In genomic region chr4:137488038-137488437, GRCm38 (mm10) we compare ENCODE assay signal across 10 mouse cellular contexts. TPM values are rescaled to one million over a fixed set of nuclear protein-coding genes. Genes with fewer than 3 reads are reported as not detected.
DNase-seq lines count a peak whose midpoint lies in the region; ATAC-seq and TF ChIP-seq lines count a peak whose summit lies in the region.
"Had no signal": no experiment of that assay in that cellular context is flagged by ENCODE, and none has a peak within 500 bp of the region (broad histone marks: within the 10 kb centered on the region; RNA-seq: fewer than 3 reads in every experiment).

No protein-coding gene starts in this region.

- no peak overlapping the region; the same call in 1 of the 2 replicates for H3K4me2 ChIP-seq in kidney, embryonic 14.5 days (replicated peaks; ENCODE audit: low read depth, low read length)
- peak overlapping the region; percentile 21; the same call in 1 of the 2 replicates for H3K4me2 ChIP-seq in limb, embryonic 12.5 days

- TF ChIP-seq EP300 in ES-Bruce4 (IDR thresholded peaks at IDR 0.05; ENCODE audit: insufficient read depth, low read depth, low read length) = no peak

- no peak for DNase-seq in kidney, adult 18-20 months
- DNase-seq in frontal cortex, postnatal 25 days (ENCODE audit: low spot score in 2 of 2) = no peak
- DNase-seq in thymus, postnatal 0 days (ENCODE audit: low spot score) = no peak
- no peak for DNase-seq in cerebellum, postnatal 14 days

- no peak for TF ChIP-seq POLR2A in ES-Bruce4 (IDR thresholded peaks at IDR 0.05; ENCODE audit: insufficient read depth, low read length)

- H3K9me3 ChIP-seq in kidney, embryonic 14.5 days (ENCODE audit: control insufficient read depth, low read length) = no peaks in the 10 kb centered on the region
- H3K9me3 ChIP-seq in ES-Bruce4 (replicated peaks; ENCODE audit: control insufficient read depth, insufficient read depth, low read length, poor library complexity, severe bottlenecking) = no peaks in the 10 kb centered on the region
- no peaks in the 10 kb centered on the region for H3K9me3 ChIP-seq in limb, embryonic 12.5 days

- H3K9ac ChIP-seq in kidney, embryonic 14.5 days (ENCODE audit: low read depth, low read length) = no peak overlapping the region
- H3K9ac ChIP-seq in ES-Bruce4 (ENCODE audit: low read depth, poor library complexity, severe bottlenecking) = no peak overlapping the region
- no peak overlapping the region for H3K9ac ChIP-seq in limb, embryonic 12.5 days (replicated peaks)

- peak; percentile 24; the same call in 1 of the 2 replicates for ATAC-seq in kidney, embryonic 14.5 days (ENCODE audit: low FRiP score, low TSS enrichment)
- ATAC-seq in limb, embryonic 12.5 days (ENCODE audit: insufficient number of reproducible peaks, insufficient read depth, low FRiP score, low TSS enrichment, low read depth) = no peak
- ATAC-seq: midbrain, embryonic 16.5 days had no signal

- no peaks in the 10 kb centered on the region for H3K36me3 ChIP-seq in kidney, embryonic 14.5 days (ENCODE audit: control insufficient read depth, insufficient read depth, low read length)
- H3K36me3 ChIP-seq in ES-Bruce4 (ENCODE audit: control insufficient read depth, insufficient read depth, low read length, poor library complexity, severe bottlenecking) = peaks cover 3% of the 10 kb centered on the region; the same call in 1 of the 2 replicates
- no peaks in the 10 kb centered on the region for H3K36me3 ChIP-seq in limb, embryonic 12.5 days

- no peak overlapping the region for H3K4me3 ChIP-seq in kidney, embryonic 14.5 days (ENCODE audit: low read length)
- no peak overlapping the region for H3K4me3 ChIP-seq in ES-Bruce4 (ENCODE audit: low read depth, low read length)
- H3K4me3 ChIP-seq in brown adipose tissue, adult 24 weeks (ENCODE audit: insufficient read depth, low read depth, low read length) = peak overlapping the region; percentile 16; the same call in 1 of the 2 replicates
- H3K4me3 ChIP-seq in limb, embryonic 12.5 days (replicated peaks) = no peak overlapping the region

- H3K4me1 ChIP-seq in kidney, embryonic 14.5 days (ENCODE audit: control insufficient read depth, insufficient read depth, low read length) = peaks cover 74% of the 10 kb centered on the region
- H3K4me1 ChIP-seq in ES-Bruce4 (ENCODE audit: control insufficient read depth, insufficient read depth, low read length) = peaks cover 23% of the 10 kb centered on the region
- peaks cover 67% of the 10 kb centered on the region for H3K4me1 ChIP-seq in brown adipose tissue, adult 24 weeks (ENCODE audit: control insufficient read depth, insufficient read depth, insufficient read length, low read length)
- peaks cover 73% of the 10 kb centered on the region for H3K4me1 ChIP-seq in limb, embryonic 12.5 days (replicated peaks)

- WGBS in kidney, embryonic 14.5 days = 14% methylated on average over 11 of the region's 11 CpGs
- WGBS in limb, embryonic 12.5 days = 37% methylated on average over 11 of the region's 11 CpGs

- no peak for TF ChIP-seq CTCF in ES-Bruce4 (IDR thresholded peaks at IDR 0.05; ENCODE audit: low read depth, low read length)

- H3K27ac ChIP-seq in kidney, embryonic 14.5 days (ENCODE audit: low read depth, low read length) = peak overlapping the region; percentile 87
- peak overlapping the region; percentile 4 for H3K27ac ChIP-seq in ES-Bruce4 (ENCODE audit: insufficient read depth, low read length)
- H3K27ac ChIP-seq in brown adipose tissue, adult 24 weeks (replicated peaks; ENCODE audit: low read depth, low read length) = peak overlapping the region; percentile 97
- peak overlapping the region; percentile 79 for H3K27ac ChIP-seq in limb, embryonic 12.5 days

- no peaks in the 10 kb centered on the region for H3K27me3 ChIP-seq in kidney, embryonic 14.5 days (ENCODE audit: control insufficient read depth, insufficient read depth, low read length)
- no peaks in the 10 kb centered on the region for H3K27me3 ChIP-seq in ES-Bruce4 (ENCODE audit: control insufficient read depth, insufficient read depth, low read length, poor library complexity, severe bottlenecking)
- no peaks in the 10 kb centered on the region for H3K27me3 ChIP-seq in limb, embryonic 12.5 days
- H3K27me3 ChIP-seq: Patski had no signal

RNA-seq across cellular contexts. Expression of gene Hspg2, which starts 19.5 kb away (rescaled TPM):
- polyA plus RNA-seq in kidney, embryonic 14.5 days (2014; fragmentation: Nextera tagmentation; extraction: Ambion mirVana) = 39.6 and 56.2 TPM in 2 replicates
- 147 and 184 TPM in 2 replicates for polyA plus RNA-seq in ES-Bruce4 (2011; ENCODE audit: insufficient read depth, insufficient read length, low read depth, missing spikeins)
- polyA plus RNA-seq in brown adipose tissue, adult 24 weeks (2012; ENCODE audit: insufficient read depth, insufficient read length, missing spikeins) = 32.5 and 49.7 TPM in 2 replicates
- 14.3 and 18.8 TPM in 2 replicates for polyA plus RNA-seq in limb, embryonic 12.5 days (2016; fragmentation: Nextera tagmentation; extraction: Ambion mirVana)
- polyA plus RNA-seq in thymus, postnatal 0 days (2015; fragmentation: Nextera tagmentation; extraction: Ambion mirVana) = 4.0 and 4.1 TPM in 2 replicates

RNA-seq across cellular contexts. Expression of gene 1700013G24Rik, which starts 35.0 kb away (rescaled TPM):
- not detected in 2 replicates for polyA plus RNA-seq in kidney, embryonic 14.5 days (2014; fragmentation: Nextera tagmentation; extraction: Ambion mirVana)
- not detected in 2 replicates for polyA plus RNA-seq in ES-Bruce4 (2011; ENCODE audit: insufficient read depth, insufficient read length, low read depth, missing spikeins)
- not detected in 2 replicates for polyA plus RNA-seq in brown adipose tissue, adult 24 weeks (2012; ENCODE audit: insufficient read depth, insufficient read length, missing spikeins)
- polyA plus RNA-seq in limb, embryonic 12.5 days (2016; fragmentation: Nextera tagmentation; extraction: Ambion mirVana) = not detected in 2 replicates
- not detected in 2 replicates for polyA plus RNA-seq in thymus, postnatal 0 days (2015; fragmentation: Nextera tagmentation; extraction: Ambion mirVana)
- polyA plus RNA-seq: midbrain, embryonic 16.5 days; Patski had no signal

RNA-seq across cellular contexts. Expression of gene Cela3b, which starts 57.7 kb away (rescaled TPM):
- not detected in 2 replicates for polyA plus RNA-seq in kidney, embryonic 14.5 days (2014; fragmentation: Nextera tagmentation; extraction: Ambion mirVana)
- polyA plus RNA-seq in ES-Bruce4 (2011; ENCODE audit: insufficient read depth, insufficient read length, low read depth, missing spikeins) = not detected in 2 replicates
- polyA plus RNA-seq in brown adipose tissue, adult 24 weeks (2012; ENCODE audit: insufficient read depth, insufficient read length, missing spikeins) = not detected in 2 replicates
- polyA plus RNA-seq in limb, embryonic 12.5 days (2016; fragmentation: Nextera tagmentation; extraction: Ambion mirVana) = not detected in 2 replicates
- polyA plus RNA-seq in thymus, postnatal 0 days (2015; fragmentation: Nextera tagmentation; extraction: Ambion mirVana) = 0.40 TPM in 1 of 2 replicates, not detected in the other
- polyA plus RNA-seq: midbrain, embryonic 16.5 days; Patski had no signal

Comparison
In these comparisons a context has a peak if more than half of its experiments do, and no peak if none do; other contexts are left out.
1. H3K27ac ChIP-seq: peak in every context shown above with its lines; median percentile 97 in brown adipose tissue, adult 24 weeks; 87 in kidney, embryonic 14.5 days; 79 in limb, embryonic 12.5 days; 4 in ES-Bruce4.